Comparison of ENCODE assay signal across 8 mouse cellular contexts in the genomic region with DNA sequence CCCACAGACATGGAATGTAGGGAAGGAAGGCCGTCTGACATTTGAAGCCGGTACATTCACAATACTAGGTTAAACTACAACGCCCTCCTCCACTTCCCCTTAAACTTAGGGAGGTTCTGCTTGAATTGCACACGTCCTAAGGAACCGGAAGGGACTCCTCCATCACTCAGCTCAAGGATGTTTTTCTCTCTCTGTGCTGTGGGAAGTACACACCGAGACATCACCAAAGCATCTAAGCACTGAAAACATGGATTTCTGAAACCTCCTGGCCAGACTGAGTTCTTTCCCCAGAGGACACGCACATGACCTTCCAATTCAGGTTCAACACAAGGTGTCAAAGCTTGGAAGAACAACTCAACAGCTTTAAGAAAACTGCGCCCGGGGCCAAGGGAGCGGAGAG. TPM values are rescaled to one million over a fixed set of nuclear protein-coding genes. Genes with fewer than 3 reads are reported as not detected.
DNase-seq lines count a peak whose midpoint lies in the region; ATAC-seq lines count a peak whose summit lies in the region.

No protein-coding gene starts in this region.

- peaks cover 23% of the 10 kb centered on the region for H3K4me1 ChIP-seq in forebrain, embryonic 16.5 days (replicated peaks; ENCODE audit: control insufficient read depth, insufficient read depth, low read length)
- H3K4me1 ChIP-seq in midbrain, embryonic 11.5 days (ENCODE audit: control insufficient read depth, insufficient read depth, low read length), result peaks cover 19% of the 10 kb centered on the region

- H3K9me3 ChIP-seq in forebrain, embryonic 16.5 days (ENCODE audit: control insufficient read depth, low read length), result no peaks in the 10 kb centered on the region
- no peaks in the 10 kb centered on the region for H3K9me3 ChIP-seq in midbrain, embryonic 11.5 days (ENCODE audit: control insufficient read depth, low read length)

- DNase-seq in adrenal gland, adult 2 months, result peak; percentile 30
- no peak for DNase-seq in adrenal gland, postnatal 10 days
- peak; percentile 2 for DNase-seq in T-cell, adult 2 months (ENCODE audit: low spot score)
- peak; percentile 15 to 22 for DNase-seq in kidney, postnatal 36 days
- DNase-seq in midbrain, embryonic 11.5 days (ENCODE audit: low spot score, missing footprints), result peak; percentile 88
- DNase-seq in cerebellum, adult 8-10 months, result no peak
- no peak for DNase-seq in right cerebral cortex, postnatal 4 days

- no peak for ATAC-seq in forebrain, embryonic 16.5 days
- ATAC-seq in midbrain, embryonic 11.5 days (ENCODE audit: low FRiP score), result no peak

- H3K27ac ChIP-seq in forebrain, embryonic 16.5 days (ENCODE audit: low read length), result no peak overlapping the region
- no peak overlapping the region for H3K27ac ChIP-seq in midbrain, embryonic 11.5 days (ENCODE audit: low read depth, low read length)

- peak overlapping the region; percentile 83 for H3K4me2 ChIP-seq in forebrain, embryonic 16.5 days (ENCODE audit: low read length)
- H3K4me2 ChIP-seq in midbrain, embryonic 11.5 days, result peak overlapping the region; percentile 96

- H3K27me3 ChIP-seq in forebrain, embryonic 16.5 days (replicated peaks; ENCODE audit: control insufficient read depth, insufficient read depth, low read length), result no peaks in the 10 kb centered on the region
- H3K27me3 ChIP-seq in midbrain, embryonic 11.5 days (ENCODE audit: control insufficient read depth, insufficient read depth, low read length), result no peaks in the 10 kb centered on the region

- no peaks in the 10 kb centered on the region for H3K36me3 ChIP-seq in forebrain, embryonic 16.5 days (ENCODE audit: control insufficient read depth, insufficient read depth)
- H3K36me3 ChIP-seq in midbrain, embryonic 11.5 days (ENCODE audit: control insufficient read depth, insufficient read depth, low read length), result no peaks in the 10 kb centered on the region

- peak overlapping the region; percentile 87 for H3K9ac ChIP-seq in forebrain, embryonic 16.5 days (replicated peaks; ENCODE audit: low read depth, low read length)
- peak overlapping the region; percentile 94 for H3K9ac ChIP-seq in midbrain, embryonic 11.5 days (ENCODE audit: low read length)

- H3K4me3 ChIP-seq in forebrain, embryonic 16.5 days (replicated peaks; ENCODE audit: low read length), result peak overlapping the region; percentile 92
- H3K4me3 ChIP-seq in midbrain, embryonic 11.5 days (ENCODE audit: low read depth, low read length), result peak overlapping the region; percentile 99

- 1% methylated on average over 10 of the region's 10 CpGs for WGBS in forebrain, embryonic 16.5 days
- 2% methylated on average over 10 of the region's 10 CpGs for WGBS in midbrain, embryonic 11.5 days

RNA-seq across cellular contexts. Expression of gene Api5, which starts 1.0 kb away (rescaled TPM):
- total RNA-seq in adrenal gland, adult 2 months (2021), result 10 to 100 TPM; 72.5 to 73.1 TPM
- polyA plus RNA-seq in adrenal gland, adult 2 months (2012; rRNA removed), result 11.5 and 12.4 TPM in 2 replicates
- total RNA-seq in adrenal gland, postnatal 10 days (2021), result 10 to 100 TPM; 65.4 to 65.9 TPM
- 129 and 143 TPM in 2 replicates for polyA plus RNA-seq in forebrain, embryonic 16.5 days (2015; fragmentation: Nextera tagmentation; extraction: Ambion mirVana)
- 252 and 261 TPM in 2 replicates for polyA plus RNA-seq in midbrain, embryonic 11.5 days (2014; fragmentation: Nextera tagmentation; extraction: Ambion mirVana)

RNA-seq across cellular contexts. Expression of gene Ttc17, which starts 30.5 kb away (rescaled TPM):
- 10 to 100 TPM; 31.5 to 57.4 TPM for total RNA-seq in adrenal gland, adult 2 months (2021)
- 14.0 and 18.0 TPM in 2 replicates for polyA plus RNA-seq in adrenal gland, adult 2 months (2012; rRNA removed)
- 10 to 100 TPM; 26.7 to 28.0 TPM for total RNA-seq in adrenal gland, postnatal 10 days (2021)
- polyA plus RNA-seq in forebrain, embryonic 16.5 days (2015; fragmentation: Nextera tagmentation; extraction: Ambion mirVana), result 24.3 and 25.0 TPM in 2 replicates
- polyA plus RNA-seq in midbrain, embryonic 11.5 days (2014; fragmentation: Nextera tagmentation; extraction: Ambion mirVana), result 12.5 and 15.3 TPM in 2 replicates

Comparison
In these comparisons a context has a peak if more than half of its experiments do, and no peak if none do; other contexts are left out.
1. DNase-seq: peak in adrenal gland, adult 2 months (single experiment), T-cell, adult 2 months (single experiment), kidney, postnatal 36 days (2 of 2) and midbrain, embryonic 11.5 days (single experiment); none in adrenal gland, postnatal 10 days (single experiment), cerebellum, adult 8-10 months (single experiment) and right cerebral cortex, postnatal 4 days (single experiment).